Mouse (Mus musculus): ENCODE measurements around the gene Gm10959.

The Gm10959 gene

GRCm38 (mm10) chr3:122894772-122895171 is 24.4 kb downstream of the Gm10959 start, which contains the start of gene Fabp2:
TSS of gene Fabp2 (plus strand) at chr3:122895072.
- DNase-seq (ENCODE audit: low read depth in 2 of 2, low spot score in 2 of 2) = no peak

DNA sequence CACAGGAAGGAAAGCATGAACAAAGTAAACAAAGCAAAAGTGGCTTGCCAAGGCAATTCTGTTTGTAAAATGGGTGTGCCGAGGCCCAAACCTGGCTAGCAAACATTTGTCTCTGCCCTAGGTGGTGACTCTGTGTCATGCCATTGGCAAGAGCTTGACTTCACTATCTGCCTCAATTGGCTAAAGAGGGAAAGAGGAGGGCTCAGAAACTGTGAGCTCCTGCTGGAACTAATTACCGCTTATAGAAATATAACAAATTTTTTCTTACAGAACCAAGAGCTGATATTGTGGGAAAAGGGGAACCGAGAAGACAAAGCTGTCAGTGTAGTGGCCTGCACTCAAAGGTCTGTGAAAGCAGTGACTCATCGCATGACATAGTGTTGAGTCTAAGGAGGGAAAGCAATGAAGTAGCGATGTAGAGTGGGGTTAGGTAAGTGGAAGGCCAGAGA is 30.8 kb downstream of the Gm10959 start:
- no peak for DNase-seq (ENCODE audit: low read depth in 2 of 2, low spot score in 2 of 2)

DNA sequence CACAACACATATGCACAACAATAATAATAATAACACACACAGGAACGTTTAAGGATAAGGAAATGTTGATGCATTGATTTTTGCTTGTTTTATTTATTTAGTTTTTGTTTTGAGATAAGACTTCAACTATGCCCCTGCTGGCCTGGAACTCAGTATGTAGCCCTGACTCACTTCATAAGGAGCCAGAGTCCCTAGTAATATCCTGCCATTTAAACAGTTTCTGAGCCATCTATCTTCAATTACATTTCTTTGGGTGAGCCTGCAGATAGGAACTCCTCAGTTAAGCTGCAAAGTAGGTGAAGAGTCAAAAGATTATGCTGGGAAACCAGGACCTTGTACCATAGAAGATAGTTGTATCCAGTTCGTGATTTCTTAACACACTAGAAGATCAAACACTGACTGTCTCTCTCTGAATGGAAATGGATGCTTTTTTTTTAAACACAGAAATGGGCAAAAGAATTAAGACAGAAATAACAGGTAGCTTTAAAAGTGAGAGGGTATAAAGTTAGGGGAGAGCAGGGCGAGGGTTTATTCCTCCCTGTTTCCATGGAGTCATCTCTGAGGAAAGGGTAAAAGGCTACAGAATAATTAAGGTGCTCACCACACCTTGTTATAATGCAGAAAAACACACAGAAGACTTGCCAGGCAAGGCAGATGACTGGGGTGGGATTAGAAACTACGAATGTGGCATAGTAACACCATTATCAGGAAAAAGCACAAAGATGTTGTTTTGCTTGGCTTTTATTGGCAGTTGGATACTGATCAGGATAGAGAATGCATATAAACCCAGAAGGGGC is 31.5 kb downstream of the Gm10959 start:
- no peak for DNase-seq (ENCODE audit: low read depth in 2 of 2, low spot score in 2 of 2)

DNA sequence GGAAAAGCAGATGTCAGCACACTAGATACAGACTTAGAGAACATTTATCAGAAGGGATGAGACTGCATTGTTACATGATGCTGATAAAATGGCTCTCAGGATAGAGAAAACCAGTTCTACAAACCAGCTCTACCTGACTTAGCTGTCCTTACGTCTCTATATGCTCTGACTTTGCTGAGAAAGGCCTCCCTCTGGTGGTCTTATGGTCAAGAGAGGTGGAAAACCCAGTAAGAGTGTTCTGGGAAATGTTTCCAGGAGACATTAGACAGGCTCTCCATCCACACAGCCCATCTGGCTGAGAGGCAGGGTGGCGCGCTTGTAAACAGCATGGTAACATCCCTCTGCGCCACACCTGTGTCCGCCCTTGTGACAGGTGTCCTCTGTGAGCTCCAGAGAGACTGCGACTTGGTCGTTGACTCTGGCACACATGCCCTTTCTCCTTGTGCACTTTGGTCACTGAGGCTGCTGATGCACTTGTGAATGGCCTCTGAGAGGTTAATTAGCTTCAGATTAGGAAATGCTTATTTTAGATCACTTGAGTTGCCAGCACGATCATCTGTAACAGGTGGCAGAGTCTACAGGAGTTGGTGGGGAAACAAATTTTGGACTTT is 40.4 kb downstream of the Gm10959 start:
- no peak for DNase-seq (ENCODE audit: low read depth in 2 of 2, low spot score in 2 of 2)

DNA sequence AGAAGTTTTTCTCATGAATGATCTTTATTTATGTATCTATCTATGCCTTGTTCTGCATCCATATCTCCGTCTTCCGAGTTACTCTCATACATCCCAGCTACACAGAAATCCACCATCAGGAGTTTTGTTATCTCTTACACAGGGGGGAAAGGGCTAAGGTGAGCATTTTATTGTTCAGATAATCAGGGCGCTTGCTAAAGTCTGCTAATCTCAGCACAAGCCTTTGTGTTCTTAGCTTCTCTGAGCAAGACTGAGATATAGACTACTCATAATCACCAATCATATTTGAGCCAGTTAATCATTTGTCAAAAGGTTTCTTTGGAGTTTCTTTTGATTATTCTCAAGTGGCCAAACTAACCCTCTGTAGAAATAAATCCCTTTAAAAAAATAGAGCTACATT is 41.6 kb downstream of the Gm10959 start:
- DNase-seq (ENCODE audit: low read depth in 2 of 2, low spot score in 2 of 2) = no peak

DNA sequence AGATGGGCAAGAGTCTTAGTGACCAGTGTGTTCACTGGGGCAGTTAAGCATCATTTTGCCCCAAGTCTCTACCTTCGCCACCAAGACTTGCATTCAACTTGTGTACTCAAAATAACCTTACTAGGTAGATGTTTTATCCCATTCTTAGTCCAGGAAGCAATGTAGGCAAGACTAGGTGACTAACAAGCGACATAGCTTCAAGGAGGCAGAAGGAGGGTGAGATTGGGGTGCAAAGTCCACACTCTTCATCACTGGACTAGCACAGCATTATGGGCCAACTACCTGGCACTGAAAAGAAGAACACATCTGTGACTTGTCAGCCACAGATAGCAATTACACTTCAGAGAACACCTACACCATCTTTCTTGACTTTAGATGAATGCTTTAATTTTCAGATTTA is 42.3 kb downstream of the Gm10959 start:
- no peak for DNase-seq (ENCODE audit: low read depth in 2 of 2, low spot score in 2 of 2)

DNA sequence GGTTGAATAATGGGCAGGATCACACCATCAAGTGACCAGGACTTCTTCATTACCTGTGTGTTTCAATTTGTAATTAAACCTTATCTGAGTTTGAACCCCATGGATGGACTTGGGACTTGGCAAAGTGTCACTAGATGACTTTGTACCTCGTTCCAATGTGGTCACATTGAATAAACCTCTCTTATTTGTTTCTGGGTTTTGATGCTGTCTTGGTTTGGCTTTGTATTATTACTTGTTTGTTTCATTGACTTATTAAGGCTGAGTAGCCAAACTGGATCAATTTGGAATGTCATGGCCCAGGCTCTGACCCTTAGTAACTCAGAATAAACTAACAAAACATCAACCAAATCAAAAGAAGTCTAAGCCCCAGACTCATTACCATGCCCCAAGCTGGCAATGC is 47.6 kb downstream of the Gm10959 start:
- DNase-seq (ENCODE audit: low read depth in 2 of 2, low spot score in 2 of 2) = no peak

DNA sequence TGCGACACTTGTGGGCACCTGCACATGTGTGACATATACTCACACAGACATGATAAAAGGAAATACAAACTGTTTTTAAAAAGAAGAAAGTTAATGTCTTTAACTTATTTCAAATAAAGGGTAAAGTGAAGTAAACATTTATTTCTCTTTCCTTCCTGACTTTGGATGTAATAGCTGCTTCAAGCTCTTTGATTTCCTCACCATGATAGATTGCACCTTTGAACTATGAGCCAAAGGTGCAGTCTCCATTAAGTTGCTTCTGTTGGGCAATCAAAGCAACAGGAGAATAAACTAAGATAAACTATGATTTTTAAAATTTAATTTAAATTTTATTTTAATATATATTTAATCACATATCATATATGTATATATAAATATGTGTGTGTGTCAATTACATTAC is 50.9 kb downstream of the Gm10959 start:
- no peak for DNase-seq (ENCODE audit: low read depth in 2 of 2, low spot score in 2 of 2)

DNA sequence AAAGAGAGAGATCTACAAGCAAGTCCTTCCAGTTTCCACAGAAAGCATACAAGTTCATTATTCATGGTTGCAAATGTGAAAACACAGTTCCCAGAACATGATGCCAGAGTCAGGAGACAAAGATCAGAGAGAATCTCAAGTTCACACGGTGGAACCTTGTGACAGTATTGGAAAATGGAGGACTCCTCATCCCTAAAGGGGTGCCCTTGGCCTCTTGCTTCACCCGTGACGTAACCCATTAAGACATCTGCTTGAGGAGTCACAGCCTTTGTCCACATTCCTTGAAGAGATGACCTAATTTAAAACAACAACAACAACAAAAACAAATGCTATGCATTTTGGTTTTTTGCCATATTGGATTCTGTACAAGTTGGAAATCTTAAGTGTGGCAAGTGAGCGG is 54.1 kb downstream of the Gm10959 start:
- DNase-seq (ENCODE audit: low read depth in 2 of 2, low spot score in 2 of 2) = no peak

Measured in CD8-positive naive resting alpha-beta T cell, adult 2 months (primary cell).